Mouse (Mus musculus) heart, postnatal 0 days (tissue): Measurements from ENCODE around the gene Mecom.

Experiments used
- CTCF ChIP-seq: IDR thresholded peaks from 2 replicates; pipeline ENCODE4 v1.5.1; 2016; ENCODE audit warnings: antibody characterized with exemption, control low read depth, low read depth
- EP300 ChIP-seq: IDR thresholded peaks from 2 replicates; pipeline ENCODE4 v1.6.1; 2016; ENCODE audit warnings: antibody characterized with exemption, low read depth

- TF ChIP-seq CTCF (no peak), EP300 (no peak)
Observed at GRCm38 (mm10) chr3:30505741-30506251, 42.0 kb downstream of the Mecom start.
